Mouse (Mus musculus) heart, adult 2 months (tissue): Measurements from ENCODE around the gene Rnf11.

Experiments used
- CTCF ChIP-seq: fragments of 200-600 bp; IDR thresholded peaks from 2 replicates; pipeline ENCODE4 v1.8.1; 2022; ENCODE audit warnings: antibody characterized with exemption, mild to moderate bottlenecking, moderate library complexity
- POLR2A ChIP-seq: fragments of 200-500 bp; IDR thresholded peaks from 2 replicates; pipeline ENCODE4 v1.6.1; 2011; ENCODE audit warnings: mild to moderate bottlenecking, low read depth, low read length, control low read depth; ENCODE audit not compliant: insufficient read depth

DNA sequence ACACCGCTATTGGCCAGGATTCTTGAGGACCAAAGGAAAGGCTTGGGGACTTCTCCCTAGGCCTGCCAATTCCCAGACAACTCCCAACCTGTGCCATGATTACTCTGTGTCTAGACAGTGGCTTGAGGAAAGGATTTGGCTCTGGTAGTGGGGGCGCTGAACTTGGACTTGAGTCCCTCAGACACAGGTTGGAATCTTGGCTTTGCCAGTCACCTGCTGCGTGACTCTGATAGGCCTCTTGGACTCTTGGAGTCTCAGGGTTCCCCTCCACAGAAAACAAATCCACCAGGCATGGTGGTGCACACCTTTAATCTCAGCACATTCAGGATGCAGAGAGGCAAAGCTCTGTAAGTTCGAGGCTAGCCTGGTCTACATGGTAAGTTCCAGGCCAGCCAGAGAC, 65.0 kb downstream of the Rnf11 start:
- TF ChIP-seq CTCF (no peak), POLR2A (no peak)
